Mouse (Mus musculus) MEL (cell line): ENCODE measurements around the gene Srsf2. TPM values are rescaled to one million over a fixed set of nuclear protein-coding genes. Genes with fewer than 3 reads are reported as not detected.

Experiments used
- DNase-seq: peaks from one replicate; pipeline ENCODE4 v3.0.0; 2011; ENCODE audit warnings: low read depth, low spot score
- H3K27ac ChIP-seq: 2 replicates; pipeline ENCODE4 v1.5.1; 2012; ENCODE audit warnings: low read depth, mild to moderate bottlenecking, control low read depth, low read length, moderate library complexity; ENCODE audit not compliant: control insufficient read depth
- H3K27me3 ChIP-seq, 2 experiments: fragments of 150-350 bp in 1 of 2; sonication (generic) in 1 of 2; 2 replicates each; pipeline ENCODE4 v1.6.1; 2012; ENCODE audit warnings: low read length in 2 of 2, mild to moderate bottlenecking in 2 of 2, improper control_type of control experiment in 1 of 2, moderate library complexity in 1 of 2; ENCODE audit not compliant: insufficient read depth in 2 of 2, control insufficient read depth in 1 of 2
- H3K36me3 ChIP-seq, 2 experiments: 2 replicates each; pipeline ENCODE4 v1.6.1; 2012 to 2014; ENCODE audit warnings: low read length in 2 of 2, improper control_type of control experiment in 1 of 2, inconsistent platforms in 1 of 2, mild to moderate bottlenecking in 1 of 2; ENCODE audit not compliant: insufficient read depth in 2 of 2, control insufficient read depth in 1 of 2
- H3K4me1 ChIP-seq, 2 experiments: fragments of 150-350 bp in 1 of 2; sonication (generic) in 1 of 2; 2 replicates each; pipeline ENCODE4 v1.6.1; 2012; ENCODE audit warnings: low read length in 2 of 2, improper control_type of control experiment in 1 of 2, mild to moderate bottlenecking in 1 of 2; ENCODE audit not compliant: insufficient read depth in 2 of 2, control insufficient read depth in 1 of 2
- H3K4me3 ChIP-seq, 2 experiments: fragments of 150-350 bp in 1 of 2; sonication (generic) in 1 of 2; 2 replicates each; pipeline ENCODE4 v1.5.1; 2012; ENCODE audit warnings: low read depth in 2 of 2, low read length in 2 of 2, mild to moderate bottlenecking in 2 of 2, moderate library complexity in 2 of 2, control low read depth in 1 of 2, improper control_type of control experiment in 1 of 2; ENCODE audit not compliant: control insufficient read depth in 1 of 2, insufficient read depth in 1 of 2
- H3K79me2 ChIP-seq: 2 replicates; pipeline ENCODE4 v1.6.1; 2012; ENCODE audit warnings: mild to moderate bottlenecking, low read length, moderate library complexity; ENCODE audit not compliant: control insufficient read depth, poor library complexity, insufficient read depth
- H3K9ac ChIP-seq: 2 replicates; pipeline ENCODE4 v1.6.1; 2012; ENCODE audit warnings: low read depth, mild to moderate bottlenecking, control low read depth, low read length, moderate library complexity; ENCODE audit not compliant: control insufficient read depth, poor library complexity, severe bottlenecking
- H3K9me3 ChIP-seq: fragments of 150-350 bp; sonication (generic); replicated peaks from 2 replicates; pipeline ENCODE4 v1.6.1; 2012; ENCODE audit warnings: mild to moderate bottlenecking, low read length, improper control_type of control experiment, moderate library complexity; ENCODE audit not compliant: insufficient read depth
- HCFC1 ChIP-seq: IDR thresholded peaks from 2 replicates; pipeline ENCODE4 v1.6.1; 2012; ENCODE audit warnings: low read depth, mild to moderate bottlenecking, inconsistent platforms, low read length, improper control_type of control experiment, moderate library complexity
- KAT2A ChIP-seq: conservative IDR thresholded peaks from 2 replicates; pipeline ENCODE4 v1.6.1; 2012; ENCODE audit warnings: low read depth, low read length, improper control_type of control experiment, inconsistent platforms
- MAFK ChIP-seq: IDR thresholded peaks from 2 replicates; pipeline ENCODE4 v1.6.1; 2011; ENCODE audit warnings: low read depth, mild to moderate bottlenecking, low read length, improper control_type of control experiment, borderline replicate concordance
- MXI1 ChIP-seq: IDR thresholded peaks from 2 replicates; pipeline ENCODE4 v1.6.1; 2011; ENCODE audit warnings: mild to moderate bottlenecking, low read depth, low read length, improper control_type of control experiment
- MYB ChIP-seq: IDR thresholded peaks from 2 replicates; pipeline ENCODE4 v1.6.1; 2011; ENCODE audit warnings: mild to moderate bottlenecking, low read depth, low read length, improper control_type of control experiment
- NRF1 ChIP-seq: IDR thresholded peaks from 2 replicates; pipeline ENCODE4 v1.6.1; 2014; ENCODE audit warnings: low read depth, mild to moderate bottlenecking, inconsistent platforms, low read length, improper control_type of control experiment, moderate library complexity; ENCODE audit not compliant: poor library complexity, insufficient read depth, severe bottlenecking
- POLR2A ChIP-seq, 2 experiments: IDR thresholded peaks; 2 replicates each; pipeline ENCODE4 v1.6.1; 2011 to 2012; ENCODE audit warnings: low read length in 2 of 2, mild to moderate bottlenecking in 2 of 2, control low read depth in 1 of 2, improper control_type of control experiment in 1 of 2, low read depth in 1 of 2, moderate library complexity in 1 of 2; ENCODE audit not compliant: control insufficient read depth in 1 of 2, insufficient read depth in 1 of 2, poor library complexity in 1 of 2
- POLR2AphosphoS5 ChIP-seq: IDR thresholded peaks from 2 replicates; pipeline ENCODE4 v1.6.1; 2012; ENCODE audit warnings: low read depth, borderline replicate concordance, mild to moderate bottlenecking, inconsistent platforms, low read length, moderate library complexity, mixed read lengths
- RAD21 ChIP-seq: IDR thresholded peaks from 2 replicates; pipeline ENCODE4 v1.6.1; 2011; ENCODE audit warnings: mild to moderate bottlenecking, low read depth, low read length, improper control_type of control experiment
- TAL1 ChIP-seq: IDR thresholded peaks from 2 replicates; pipeline ENCODE4 v1.6.1; 2012; ENCODE audit warnings: mild to moderate bottlenecking, inconsistent platforms, low read length, moderate library complexity, mixed read lengths
- TCF12 ChIP-seq: IDR thresholded peaks from 2 replicates; pipeline ENCODE4 v1.6.1; 2014; ENCODE audit warnings: low read depth, mild to moderate bottlenecking, inconsistent platforms, low read length, improper control_type of control experiment, moderate library complexity
- ZC3H11A ChIP-seq: IDR thresholded peaks from 2 replicates; pipeline ENCODE4 v1.6.1; 2012; ENCODE audit warnings: low read depth, mild to moderate bottlenecking, inconsistent platforms, low read length, improper control_type of control experiment
- polyA plus RNA-seq, 2 experiments: library from polyadenylated mRNA; stranded (reverse) in 1 of 2; unstranded in 1 of 2; fragments of >175 nt in 1 of 2; fragments of >200 nt in 1 of 2; gene quantifications; 2 replicates each; pipeline versions ENCODE4 v1.2.1 to v1.2.4; 2012; ENCODE audit warnings: low replicate concordance in 2 of 2, low read depth in 1 of 2; ENCODE audit not compliant: insufficient read length in 2 of 2, insufficient read depth in 1 of 2, missing spikeins in 1 of 2
- total RNA-seq: library from RNA; depleted of rRNA; stranded (reverse); fragments of 300-350 nt; gene quantifications from 2 replicates; pipeline ENCODE4 v1.2.3, GENCODE M21; 2012

Srsf2 gene
- total and polyA plus RNA-seq, 3 experiments: 257 to 1,128 (median 453) TPM

DNA sequence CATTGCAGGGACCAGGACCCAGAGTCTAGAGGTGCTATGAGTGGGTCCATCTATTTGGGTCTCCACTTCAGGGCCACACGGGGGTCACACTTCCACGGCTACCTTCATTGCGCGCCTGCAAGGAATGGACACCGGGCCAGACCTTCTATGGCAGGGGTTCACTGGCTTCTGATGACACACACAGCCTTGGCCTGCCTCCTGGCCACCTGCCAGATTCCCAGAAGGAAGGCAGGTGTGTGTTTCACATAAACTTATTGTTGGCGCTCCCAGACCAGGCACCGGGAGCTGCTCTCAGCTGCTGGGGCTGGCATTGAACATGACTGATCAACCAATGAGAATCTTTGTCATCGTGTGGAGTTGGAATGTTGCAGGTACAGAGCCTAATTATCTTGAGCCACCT, 25.6 kb upstream of the Srsf2 start:
- Histone ChIP-seq H3K9ac (no peak overlapping the region), H3K4me3 (no peak overlapping the region), H3K79me2 (no peaks in the 10 kb centered on the region), H3K27ac (no peak overlapping the region), H3K9me3 (no peaks in the 10 kb centered on the region), H3K4me1 (no peaks in the 10 kb centered on the region), H3K36me3 (no peaks in the 10 kb centered on the region), H3K27me3 (no peaks in the 10 kb centered on the region)
- DNase-seq: no peak
- TF ChIP-seq RAD21: no peak
- TF ChIP-seq HCFC1: no peak

GRCm38 (mm10) chr11:116873987-116874386, 21.1 kb upstream of the Srsf2 start:
- H3K9me3 ChIP-seq: no peaks in the 10 kb centered on the region
- no peaks in the 10 kb centered on the region for H3K27me3 ChIP-seq
- no peak overlapping the region for H3K9ac ChIP-seq
- TF ChIP-seq MYB (no peak), ZC3H11A (no peak), NRF1 (no peak)
- no peaks in the 10 kb centered on the region for H3K79me2 ChIP-seq
- H3K27ac ChIP-seq: no peak overlapping the region
- H3K4me3 ChIP-seq: no peak overlapping the region
- no peak for DNase-seq
- H3K4me1 ChIP-seq: no peaks in the 10 kb centered on the region
- H3K36me3 ChIP-seq: no peaks in the 10 kb centered on the region

- Histone ChIP-seq H3K4me1 (no peaks in the 10 kb centered on the region), H3K9me3 (no peaks in the 10 kb centered on the region), H3K79me2 (no peaks in the 10 kb centered on the region), H3K27me3 (no peaks in the 10 kb centered on the region), H3K27ac (no peak overlapping the region), H3K36me3 (no peaks in the 10 kb centered on the region), H3K4me3 (no peak overlapping the region), H3K9ac (no peak overlapping the region)
- DNase-seq: no peak
- TF ChIP-seq TAL1 (no peak), POLR2AphosphoS5 (no peak), TCF12 (no peak), MAFK (no peak), KAT2A (no peak), POLR2A (IDR thresholded peaks at IDR 0.05; ENCODE audit: control insufficient read depth in 1 of 2, insufficient read depth in 1 of 2, low read depth in 1 of 2, low read length in 2 of 2, poor library complexity in 1 of 2) (no peak), MXI1 (no peak), RAD21 (no peak), HCFC1 (no peak)
Measured at GRCm38 (mm10) chr11:116871538-116871937, 18.6 kb upstream of the Srsf2 start.
